Mouse (Mus musculus): Measurements from ENCODE around the gene Csmd2. TPM values are rescaled to one million over a fixed set of nuclear protein-coding genes. Genes with fewer than 3 reads are reported as not detected.
A peak's percentile ranks its signal among the peaks of the same experiment; 100 is the strongest.
"Not testable (repeated sequence)": the region's sequence is repeated elsewhere in the genome, so short reads cannot be mapped to it uniquely, and the experiment has no call there.

Csmd2 gene
- polyA plus RNA-seq, 1 experiment from 2014 or later: 0.08 TPM

DNA sequence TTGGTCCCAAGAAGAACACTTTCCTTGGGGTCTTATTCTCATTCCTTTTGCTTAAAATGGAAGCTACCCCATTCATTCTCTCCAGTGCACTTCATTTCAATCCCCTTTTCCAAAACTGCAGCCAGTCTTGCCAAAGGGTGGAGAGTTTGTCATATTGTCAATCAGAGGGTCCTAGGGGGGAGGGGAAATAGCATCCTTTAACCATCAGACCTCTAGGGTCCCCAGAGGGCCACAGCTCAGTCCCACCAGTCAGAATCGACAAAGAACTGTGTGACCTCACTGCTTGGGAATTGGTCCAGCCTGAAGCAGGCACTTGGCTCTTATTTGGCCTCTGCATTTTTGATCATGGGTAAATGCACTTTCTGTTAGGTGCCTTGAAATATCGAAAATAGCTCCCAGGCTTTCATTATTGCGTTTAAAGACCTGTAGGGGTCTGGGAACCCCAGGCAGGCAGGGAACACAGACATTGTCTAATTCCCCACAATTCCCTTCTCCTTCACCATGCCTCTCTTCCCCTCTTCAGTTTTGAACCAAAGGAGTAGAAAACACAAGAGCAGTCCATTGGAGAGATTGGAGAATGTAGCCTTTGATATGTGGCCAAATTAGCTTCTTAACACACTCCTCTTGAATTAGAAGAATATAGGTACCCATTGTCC is 17.3 kb downstream of the Csmd2 start:
- 78% methylated on average over 3 of the region's 3 CpGs for WGBS
- no peaks in the 10 kb centered on the region for H3K27me3 ChIP-seq (ENCODE audit: control insufficient read depth, insufficient read depth, low read length)
- no peak for ATAC-seq (ENCODE audit: insufficient number of reproducible peaks, low FRiP score, low TSS enrichment, low read depth)
- H3K4me3 ChIP-seq (ENCODE audit: low read depth, low read length): no peak overlapping the region
- H3K9ac ChIP-seq (ENCODE audit: low read length): no peak overlapping the region
- H3K4me1 ChIP-seq (ENCODE audit: control insufficient read depth, insufficient read depth, low read length): no peaks in the 10 kb centered on the region
- H3K9me3 ChIP-seq (ENCODE audit: control insufficient read depth, low read length): no peaks in the 10 kb centered on the region
- no peak for DNase-seq (ENCODE audit: low spot score)
- no peak overlapping the region for H3K4me2 ChIP-seq (ENCODE audit: low read depth, severe bottlenecking)
- no peaks in the 10 kb centered on the region for H3K36me3 ChIP-seq (ENCODE audit: control insufficient read depth, insufficient read depth, low read length)
- no peak overlapping the region for H3K27ac ChIP-seq (replicated peaks; ENCODE audit: low read depth, low read length)

DNA sequence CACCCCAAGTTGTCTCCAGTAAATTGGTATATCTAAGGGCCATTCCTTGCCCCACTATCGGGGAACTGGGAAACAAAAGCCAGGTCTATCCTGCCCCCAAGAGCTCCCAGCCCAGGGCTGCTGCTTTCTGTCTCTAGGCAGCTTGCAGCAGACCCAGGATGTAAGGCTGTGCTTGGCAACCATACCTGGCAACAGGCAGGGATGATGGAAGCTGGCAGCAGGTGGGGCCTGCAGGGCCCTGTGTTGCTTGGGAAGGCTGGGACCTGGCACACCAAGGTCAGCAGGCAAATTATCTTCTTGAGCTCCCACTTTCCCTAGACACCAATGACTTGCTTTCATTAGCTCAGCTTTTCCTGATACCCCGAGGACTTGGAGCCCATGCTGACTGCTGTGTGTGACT is 31.8 kb downstream of the Csmd2 start:
- 72% methylated on average over 2 of the region's 2 CpGs for WGBS

DNA sequence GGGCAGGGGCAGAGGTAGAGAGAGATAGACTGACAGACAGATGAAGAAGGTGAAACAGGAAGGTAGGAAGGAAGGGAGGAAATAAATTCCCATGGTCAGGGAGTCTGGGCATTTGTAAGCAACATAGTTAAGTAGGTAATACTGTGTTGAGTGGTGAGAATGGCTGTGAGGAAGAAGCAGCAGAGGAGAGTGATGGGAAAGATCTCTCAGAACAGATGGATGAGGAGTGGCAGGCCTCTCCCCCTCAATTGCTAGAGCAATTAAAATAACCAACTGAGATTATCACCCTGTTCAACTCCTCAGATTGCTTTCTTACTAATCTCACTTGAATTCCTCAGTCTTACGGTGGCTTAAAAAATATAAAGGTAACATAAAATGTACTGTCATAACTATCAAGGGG is 40.6 kb downstream of the Csmd2 start:
- ATAC-seq (ENCODE audit: insufficient number of reproducible peaks, low FRiP score, low TSS enrichment, low read depth): no peak
- H3K9me3 ChIP-seq (ENCODE audit: control insufficient read depth, low read length): no peaks in the 10 kb centered on the region
- no peak overlapping the region for H3K4me2 ChIP-seq (ENCODE audit: low read depth, severe bottlenecking)
- H3K27me3 ChIP-seq (ENCODE audit: control insufficient read depth, insufficient read depth, low read length): no peaks in the 10 kb centered on the region
- no peak overlapping the region for H3K27ac ChIP-seq (replicated peaks; ENCODE audit: low read depth, low read length)
- 90% methylated on average over 1 of the region's 1 CpGs for WGBS
- no peak for DNase-seq (ENCODE audit: low spot score)
- H3K4me1 ChIP-seq (ENCODE audit: control insufficient read depth, insufficient read depth, low read length): no peaks in the 10 kb centered on the region
- H3K4me3 ChIP-seq (ENCODE audit: low read depth, low read length): no peak overlapping the region
- no peak overlapping the region for H3K9ac ChIP-seq (ENCODE audit: low read length)
- H3K36me3 ChIP-seq (ENCODE audit: control insufficient read depth, insufficient read depth, low read length): no peaks in the 10 kb centered on the region

More for the DNA sequence above, 31.8 kb downstream of the Csmd2 start:
- no peak overlapping the region for H3K4me2 ChIP-seq (ENCODE audit: low read depth, severe bottlenecking)
- H3K9ac ChIP-seq (ENCODE audit: low read length): no peak overlapping the region
- no peak overlapping the region for H3K4me3 ChIP-seq (ENCODE audit: low read depth, low read length)
- no peaks in the 10 kb centered on the region for H3K4me1 ChIP-seq (ENCODE audit: control insufficient read depth, insufficient read depth, low read length)
- H3K27me3 ChIP-seq (ENCODE audit: control insufficient read depth, insufficient read depth, low read length): no peaks in the 10 kb centered on the region
- H3K27ac ChIP-seq (replicated peaks; ENCODE audit: low read depth, low read length): no peak overlapping the region
- H3K9me3 ChIP-seq (ENCODE audit: control insufficient read depth, low read length): no peaks in the 10 kb centered on the region
- no peak for DNase-seq (ENCODE audit: low spot score)
- no peaks in the 10 kb centered on the region for H3K36me3 ChIP-seq (ENCODE audit: control insufficient read depth, insufficient read depth, low read length)
- ATAC-seq (ENCODE audit: insufficient number of reproducible peaks, low FRiP score, low TSS enrichment, low read depth): no peak

DNA sequence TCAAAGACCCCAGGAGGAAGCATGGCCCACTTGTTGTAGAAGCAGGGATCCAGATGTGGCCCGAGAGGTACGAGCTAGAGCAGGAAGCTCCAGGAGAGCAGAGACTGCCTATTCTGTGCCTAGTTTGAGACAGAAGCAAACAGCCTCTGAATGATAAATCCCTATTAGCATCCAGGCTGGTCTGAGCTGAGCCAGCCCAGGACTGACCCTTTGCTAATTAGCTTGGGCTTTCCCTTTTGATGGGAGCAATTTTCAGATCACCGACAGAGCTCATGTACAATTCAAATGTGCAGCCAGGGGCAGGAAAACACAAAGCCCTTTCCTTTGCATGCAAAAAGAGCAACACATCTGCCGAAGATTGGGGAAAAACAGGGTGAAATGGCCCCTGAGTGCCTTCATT is 54.2 kb downstream of the Csmd2 start:
- Histone ChIP-seq H3K36me3 (ENCODE audit: control insufficient read depth, insufficient read depth, low read length) (no peaks in the 10 kb centered on the region), H3K9ac (ENCODE audit: low read length) (no peak overlapping the region), H3K4me1 (ENCODE audit: control insufficient read depth, insufficient read depth, low read length) (no peaks in the 10 kb centered on the region), H3K9me3 (ENCODE audit: control insufficient read depth, low read length) (no peaks in the 10 kb centered on the region), H3K4me2 (ENCODE audit: low read depth, severe bottlenecking) (no peak overlapping the region), H3K27ac (replicated peaks; ENCODE audit: low read depth, low read length) (no peak overlapping the region), H3K27me3 (ENCODE audit: control insufficient read depth, insufficient read depth, low read length) (no peaks in the 10 kb centered on the region), H3K4me3 (ENCODE audit: low read depth, low read length) (no peak overlapping the region)
- ATAC-seq (ENCODE audit: insufficient number of reproducible peaks, low FRiP score, low TSS enrichment, low read depth) (no peak), DNase-seq (ENCODE audit: low spot score) (no peak)
- WGBS: 72% methylated on average over 4 of the region's 4 CpGs

DNA sequence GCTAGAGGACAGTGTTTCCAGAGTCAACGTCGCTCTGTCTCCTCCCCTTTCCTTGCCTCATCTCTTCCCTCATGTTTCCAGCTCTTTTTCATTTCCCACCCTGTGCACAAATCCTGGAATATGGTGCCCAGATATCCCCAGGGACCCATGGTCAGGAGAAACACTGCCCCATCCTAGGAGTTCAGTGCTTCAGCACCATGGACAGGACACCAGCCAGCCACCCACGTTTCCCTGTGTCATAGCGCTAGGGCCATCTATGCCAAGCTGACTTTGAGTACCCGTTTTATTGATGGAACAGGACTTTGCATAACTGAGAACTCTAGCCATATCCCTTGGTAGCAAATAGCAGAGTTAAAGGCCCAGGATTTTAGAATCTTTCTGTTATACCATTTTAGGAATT is 55.0 kb downstream of the Csmd2 start:
- no peaks in the 10 kb centered on the region for H3K4me1 ChIP-seq (ENCODE audit: control insufficient read depth, insufficient read depth, low read length)
- ATAC-seq (ENCODE audit: insufficient number of reproducible peaks, low FRiP score, low TSS enrichment, low read depth) (no peak), DNase-seq (ENCODE audit: low spot score) (peak; percentile 69)
- no peak overlapping the region for H3K27ac ChIP-seq (replicated peaks; ENCODE audit: low read depth, low read length)
- no peaks in the 10 kb centered on the region for H3K9me3 ChIP-seq (ENCODE audit: control insufficient read depth, low read length)
- H3K4me2 ChIP-seq (ENCODE audit: low read depth, severe bottlenecking): no peak overlapping the region
- no peak overlapping the region for H3K9ac ChIP-seq (ENCODE audit: low read length)
- no peaks in the 10 kb centered on the region for H3K27me3 ChIP-seq (ENCODE audit: control insufficient read depth, insufficient read depth, low read length)
- 40% methylated on average over 5 of the region's 5 CpGs for WGBS
- H3K4me3 ChIP-seq (ENCODE audit: low read depth, low read length): no peak overlapping the region
- H3K36me3 ChIP-seq (ENCODE audit: control insufficient read depth, insufficient read depth, low read length): no peaks in the 10 kb centered on the region

DNA sequence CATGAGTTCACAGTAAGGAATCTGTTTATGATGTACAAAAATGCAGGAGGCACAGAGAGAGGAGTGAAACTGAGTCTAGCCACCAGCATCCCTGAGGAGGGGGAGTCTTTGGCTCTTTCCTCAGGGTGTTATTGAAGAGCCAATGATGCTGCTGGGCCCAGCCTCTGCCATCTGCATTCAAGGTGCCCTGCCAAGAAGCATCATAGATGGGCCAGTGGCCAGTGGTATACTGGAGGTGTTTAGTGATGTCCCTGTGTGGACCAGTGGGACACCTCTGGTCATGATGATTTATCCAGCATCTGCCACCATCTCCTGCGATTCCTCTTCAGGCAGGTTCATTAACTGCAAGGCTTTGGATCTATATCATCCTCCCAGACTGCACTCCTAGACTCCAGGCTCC is 61.1 kb downstream of the Csmd2 start:
- no peak overlapping the region for H3K27ac ChIP-seq (replicated peaks; ENCODE audit: low read depth, low read length)
- whole genome bisulfite sequencing: 78% methylated on average over 1 of the region's 1 CpGs
- H3K36me3 ChIP-seq (ENCODE audit: control insufficient read depth, insufficient read depth, low read length): no peaks in the 10 kb centered on the region
- H3K9ac ChIP-seq (ENCODE audit: low read length): no peak overlapping the region
- no peaks in the 10 kb centered on the region for H3K27me3 ChIP-seq (ENCODE audit: control insufficient read depth, insufficient read depth, low read length)
- DNase-seq (ENCODE audit: low spot score): no peak
- no peaks in the 10 kb centered on the region for H3K4me1 ChIP-seq (ENCODE audit: control insufficient read depth, insufficient read depth, low read length)
- no peak overlapping the region for H3K4me2 ChIP-seq (ENCODE audit: low read depth, severe bottlenecking)
- H3K4me3 ChIP-seq (ENCODE audit: low read depth, low read length): no peak overlapping the region
- ATAC-seq (ENCODE audit: insufficient number of reproducible peaks, low FRiP score, low TSS enrichment, low read depth): no peak
- H3K9me3 ChIP-seq (ENCODE audit: control insufficient read depth, low read length): no peaks in the 10 kb centered on the region

DNA sequence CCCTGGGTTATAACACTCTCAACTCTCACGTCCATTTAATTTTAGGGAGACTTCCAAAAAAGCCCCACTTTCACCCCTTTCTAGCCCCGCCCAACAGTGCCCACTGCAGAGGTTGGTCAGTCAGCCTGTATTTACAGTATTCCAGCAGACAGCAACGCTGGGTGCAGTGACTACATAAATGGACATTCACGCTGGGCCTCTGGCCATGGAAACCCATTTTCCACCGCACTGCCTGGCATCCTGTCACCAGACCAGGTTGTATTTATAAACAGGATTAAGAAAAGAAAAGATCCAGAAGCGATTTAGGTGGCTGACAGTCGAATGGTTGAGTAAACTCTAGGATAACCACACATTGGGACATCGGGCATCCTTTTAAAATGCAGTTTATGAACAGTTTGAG is 65.0 kb downstream of the Csmd2 start:
- H3K4me3 ChIP-seq (ENCODE audit: low read depth, low read length): no peak overlapping the region
- H3K4me2 ChIP-seq (ENCODE audit: low read depth, severe bottlenecking): no peak overlapping the region
- H3K9ac ChIP-seq (ENCODE audit: low read length): no peak overlapping the region
- no peaks in the 10 kb centered on the region for H3K4me1 ChIP-seq (ENCODE audit: control insufficient read depth, insufficient read depth, low read length)
- DNase-seq (ENCODE audit: low spot score): no peak
- H3K9me3 ChIP-seq (ENCODE audit: control insufficient read depth, low read length): no peaks in the 10 kb centered on the region
- no peaks in the 10 kb centered on the region for H3K27me3 ChIP-seq (ENCODE audit: control insufficient read depth, insufficient read depth, low read length)
- 76% methylated on average over 8 of the region's 8 CpGs for WGBS
- ATAC-seq (ENCODE audit: insufficient number of reproducible peaks, low FRiP score, low TSS enrichment, low read depth): no peak
- H3K27ac ChIP-seq (replicated peaks; ENCODE audit: low read depth, low read length): no peak overlapping the region
- H3K36me3 ChIP-seq (ENCODE audit: control insufficient read depth, insufficient read depth, low read length): no peaks in the 10 kb centered on the region

DNA sequence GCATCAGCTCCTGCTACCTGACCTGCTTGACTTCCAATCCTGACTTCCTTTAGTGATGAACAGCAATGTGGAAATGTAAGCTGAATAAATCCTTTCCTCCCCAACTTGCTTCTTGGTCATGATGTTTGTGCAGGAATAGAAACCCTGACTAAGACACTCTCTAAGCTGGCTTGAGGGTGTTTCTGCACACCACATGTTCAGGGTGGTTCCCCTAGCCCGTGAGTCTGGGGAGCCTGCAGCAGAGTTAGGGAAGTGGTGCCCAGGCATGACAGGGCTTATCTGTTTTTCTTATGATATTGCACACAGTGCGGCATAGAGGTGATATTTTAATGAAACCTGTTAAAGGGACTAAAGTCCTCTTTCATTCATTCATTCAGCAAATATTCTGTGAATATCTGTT is 73.6 kb downstream of the Csmd2 start:
- not testable (repeated sequence) for ATAC-seq (ENCODE audit: insufficient number of reproducible peaks, low FRiP score, low TSS enrichment, low read depth); H3K36me3 ChIP-seq (ENCODE audit: control insufficient read depth, insufficient read depth, low read length); H3K27me3 ChIP-seq (ENCODE audit: control insufficient read depth, insufficient read depth, low read length); H3K9ac ChIP-seq (ENCODE audit: low read length); H3K27ac ChIP-seq (replicated peaks; ENCODE audit: low read depth, low read length); H3K4me2 ChIP-seq (ENCODE audit: low read depth, severe bottlenecking); DNase-seq (ENCODE audit: low spot score); H3K4me1 ChIP-seq (ENCODE audit: control insufficient read depth, insufficient read depth, low read length); H3K9me3 ChIP-seq (ENCODE audit: control insufficient read depth, low read length); H3K4me3 ChIP-seq (ENCODE audit: low read depth, low read length)
- 85% methylated on average over 2 of the region's 2 CpGs for WGBS

DNA sequence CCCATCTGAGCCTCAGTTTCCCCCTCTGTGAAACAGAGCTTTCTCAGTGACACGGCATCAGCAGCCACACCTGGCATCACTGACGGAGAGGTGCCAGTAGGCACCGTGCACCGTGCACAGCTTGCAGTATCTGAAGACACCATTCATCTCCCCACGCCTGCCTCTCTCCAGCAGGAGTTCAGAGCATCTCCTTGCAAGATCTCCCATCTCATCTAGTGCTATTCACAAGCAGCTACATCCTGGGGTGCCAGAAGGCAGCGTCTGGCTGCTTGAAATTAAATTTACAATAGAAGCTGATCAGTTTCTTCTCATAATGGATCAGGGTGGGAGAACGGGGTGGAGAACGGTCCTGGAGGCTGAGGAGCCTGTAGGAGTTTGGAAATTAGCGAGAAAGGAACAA is 79.5 kb downstream of the Csmd2 start:
- no peak overlapping the region for H3K4me2 ChIP-seq (ENCODE audit: low read depth, severe bottlenecking)

More for the DNA sequence above, 79.5 kb downstream of the Csmd2 start:
- Histone ChIP-seq H3K9ac (ENCODE audit: low read length) (no peak overlapping the region), H3K27me3 (ENCODE audit: control insufficient read depth, insufficient read depth, low read length) (no peaks in the 10 kb centered on the region), H3K27ac (replicated peaks; ENCODE audit: low read depth, low read length) (no peak overlapping the region), H3K4me1 (ENCODE audit: control insufficient read depth, insufficient read depth, low read length) (no peaks in the 10 kb centered on the region), H3K9me3 (ENCODE audit: control insufficient read depth, low read length) (no peaks in the 10 kb centered on the region), H3K4me3 (ENCODE audit: low read depth, low read length) (no peak overlapping the region), H3K36me3 (ENCODE audit: control insufficient read depth, insufficient read depth, low read length) (no peaks in the 10 kb centered on the region)
- DNase-seq (ENCODE audit: low spot score) (no peak), ATAC-seq (ENCODE audit: insufficient number of reproducible peaks, low FRiP score, low TSS enrichment, low read depth) (no peak)
- WGBS: 82% methylated on average over 9 of the region's 9 CpGs
